Mouse (Mus musculus): ENCODE data around the gene Mrap.

DNA sequence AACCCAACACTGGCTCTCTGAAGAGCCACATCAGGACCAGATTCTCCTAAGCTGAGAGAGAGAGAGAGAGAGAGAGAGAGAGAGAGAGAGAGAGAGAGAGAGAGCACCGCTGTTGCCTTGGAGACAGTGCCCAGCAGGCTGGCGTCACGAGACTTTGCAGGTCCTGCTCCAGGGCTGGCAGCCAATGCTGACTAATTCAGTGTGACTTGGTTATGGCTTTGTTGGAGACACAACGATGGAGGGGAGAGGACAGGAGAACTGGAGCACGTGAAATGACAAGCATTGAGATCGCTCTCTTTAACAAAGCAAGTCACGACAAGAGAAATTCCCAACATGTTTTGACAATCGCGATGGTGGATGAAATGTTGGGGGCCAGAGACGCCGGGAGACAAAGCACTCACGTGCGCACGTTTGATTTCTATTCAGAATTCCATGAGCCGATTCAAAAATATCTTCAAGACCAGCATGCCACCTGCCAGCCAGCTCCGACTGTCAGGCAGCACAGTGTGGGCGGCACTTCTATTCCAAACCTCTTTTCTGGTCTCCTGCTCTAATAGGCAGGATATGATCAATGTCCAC lies 28.2 kb upstream of the Mrap start:
- TF ChIP-seq CTCF (IDR thresholded peaks at IDR 0.05; ENCODE audit: low read depth, low read length) (no peak), POLR2A (IDR thresholded peaks at IDR 0.05; ENCODE audit: borderline replicate concordance, low read depth, low read length) (no peak)
